Mouse (Mus musculus): Measurements from ENCODE around the gene Ripply1. TPM values are rescaled to one million over a fixed set of nuclear protein-coding genes. Genes with fewer than 3 reads are reported as not detected.

Gene Ripply1
- polyA plus RNA-seq (2014; fragmentation: Nextera tagmentation; extraction: Ambion mirVana) = not detected in 2 replicates

- Histone ChIP-seq H3K9me3 (ENCODE audit: control insufficient read depth, low read length) (no peaks in the 10 kb centered on the region), H3K27me3 (ENCODE audit: control insufficient read depth, insufficient read depth, low read length) (peaks cover 18% of the 10 kb centered on the region), H3K4me2 (replicated peaks) (no peak within 1 kb of the TSS), H3K4me3 (replicated peaks; ENCODE audit: low read length) (no peak within 1 kb of the TSS), H3K36me3 (replicated peaks; ENCODE audit: control insufficient read depth, insufficient read depth) (no peaks in the 10 kb centered on the region), H3K4me1 (replicated peaks; ENCODE audit: control insufficient read depth, insufficient read depth, low read length) (no peaks in the 10 kb centered on the region), H3K9ac (no peak within 1 kb of the TSS), H3K27ac (no peak within 1 kb of the TSS)
- 26% methylated on average over 6 of the region's 6 CpGs for WGBS
- DNase-seq (ENCODE audit: low spot score) (no peak), ATAC-seq (ENCODE audit: low FRiP score) (no peak)
These were observed at the start of gene Ripply1 for GRCm38 (mm10) chrX:139782278-139783044. Gene Ripply1, minus strand, starts transcription at chrX:139782353.

GRCm38 (mm10) chrX:139828363-139829092 lies 46.4 kb upstream of the Ripply1 start:
- H3K36me3 ChIP-seq (replicated peaks; ENCODE audit: control insufficient read depth, insufficient read depth) = no peaks in the 10 kb centered on the region; the same call in 1 of the 2 replicates
- H3K4me3 ChIP-seq (replicated peaks; ENCODE audit: low read length) = no peak overlapping the region
- ATAC-seq (ENCODE audit: low FRiP score) (no peak), DNase-seq (ENCODE audit: low spot score) (no peak)
- no peaks in the 10 kb centered on the region for H3K9me3 ChIP-seq (ENCODE audit: control insufficient read depth, low read length)
- H3K4me1 ChIP-seq (replicated peaks; ENCODE audit: control insufficient read depth, insufficient read depth, low read length) = no peaks in the 10 kb centered on the region
- H3K27me3 ChIP-seq (ENCODE audit: control insufficient read depth, insufficient read depth, low read length) = no peaks in the 10 kb centered on the region; the same call in 1 of the 2 replicates
- H3K9ac ChIP-seq = no peak overlapping the region
- no peak overlapping the region for H3K27ac ChIP-seq
- 88% methylated on average over 6 of the region's 6 CpGs for WGBS
- no peak overlapping the region for H3K4me2 ChIP-seq (replicated peaks)

- H3K4me3 ChIP-seq (replicated peaks; ENCODE audit: low read length) = no peak overlapping the region
- WGBS = 84% methylated on average over 4 of the region's 4 CpGs
- H3K27ac ChIP-seq = no peak overlapping the region
- no peaks in the 10 kb centered on the region; the same call in 1 of the 2 replicates for H3K36me3 ChIP-seq (replicated peaks; ENCODE audit: control insufficient read depth, insufficient read depth)
- H3K4me2 ChIP-seq (replicated peaks) = no peak overlapping the region
- DNase-seq (ENCODE audit: low spot score) (no peak), ATAC-seq (ENCODE audit: low FRiP score) (no peak)
- H3K9me3 ChIP-seq (ENCODE audit: control insufficient read depth, low read length) = no peaks in the 10 kb centered on the region
- H3K9ac ChIP-seq = no peak overlapping the region
- no peaks in the 10 kb centered on the region; the same call in 1 of the 2 replicates for H3K27me3 ChIP-seq (ENCODE audit: control insufficient read depth, insufficient read depth, low read length)
- no peaks in the 10 kb centered on the region for H3K4me1 ChIP-seq (replicated peaks; ENCODE audit: control insufficient read depth, insufficient read depth, low read length)
These were observed 44.8 kb upstream of the Ripply1 start for GRCm38 (mm10) chrX:139826926-139827325.

GRCm38 (mm10) chrX:139825402-139825801 lies 43.2 kb upstream of the Ripply1 start:
- WGBS = 94% methylated on average over 1 of the region's 1 CpGs

GRCm38 (mm10) chrX:139815201-139815600 lies 33.0 kb upstream of the Ripply1 start:
- WGBS = 90% methylated on average over 5 of the region's 5 CpGs
- no peak overlapping the region for H3K4me2 ChIP-seq (replicated peaks)

More at GRCm38 (mm10) chrX:139825402-139825801, 43.2 kb upstream of the Ripply1 start:
- DNase-seq (ENCODE audit: low spot score) (no peak), ATAC-seq (ENCODE audit: low FRiP score) (no peak)
- Histone ChIP-seq H3K9me3 (ENCODE audit: control insufficient read depth, low read length) (no peaks in the 10 kb centered on the region), H3K36me3 (replicated peaks; ENCODE audit: control insufficient read depth, insufficient read depth) (no peaks in the 10 kb centered on the region), H3K9ac (no peak overlapping the region), H3K4me2 (replicated peaks) (no peak overlapping the region), H3K4me3 (replicated peaks; ENCODE audit: low read length) (no peak overlapping the region), H3K4me1 (replicated peaks; ENCODE audit: control insufficient read depth, insufficient read depth, low read length) (no peaks in the 10 kb centered on the region), H3K27me3 (ENCODE audit: control insufficient read depth, insufficient read depth, low read length) (no peaks in the 10 kb centered on the region; the same call in 1 of the 2 replicates), H3K27ac (no peak overlapping the region)

GRCm38 (mm10) chrX:139814018-139814635 lies 32.0 kb upstream of the Ripply1 start:
- ATAC-seq (ENCODE audit: low FRiP score) = no peak
- WGBS = 95% methylated on average over 8 of the region's 8 CpGs
- Histone ChIP-seq H3K27me3 (ENCODE audit: control insufficient read depth, insufficient read depth, low read length) (peaks cover 17% of the 10 kb centered on the region; the same call in 1 of the 2 replicates), H3K36me3 (replicated peaks; ENCODE audit: control insufficient read depth, insufficient read depth) (no peaks in the 10 kb centered on the region), H3K4me1 (replicated peaks; ENCODE audit: control insufficient read depth, insufficient read depth, low read length) (no peaks in the 10 kb centered on the region), H3K9ac (no peak overlapping the region), H3K4me2 (replicated peaks) (no peak overlapping the region), H3K27ac (no peak overlapping the region), H3K4me3 (replicated peaks; ENCODE audit: low read length) (no peak overlapping the region), H3K9me3 (ENCODE audit: control insufficient read depth, low read length) (no peaks in the 10 kb centered on the region)
- no peak for DNase-seq (ENCODE audit: low spot score)

More at GRCm38 (mm10) chrX:139815201-139815600, 33.0 kb upstream of the Ripply1 start:
- Histone ChIP-seq H3K4me1 (replicated peaks; ENCODE audit: control insufficient read depth, insufficient read depth, low read length) (no peaks in the 10 kb centered on the region), H3K9me3 (ENCODE audit: control insufficient read depth, low read length) (no peaks in the 10 kb centered on the region), H3K9ac (no peak overlapping the region), H3K27ac (no peak overlapping the region), H3K36me3 (replicated peaks; ENCODE audit: control insufficient read depth, insufficient read depth) (no peaks in the 10 kb centered on the region), H3K27me3 (ENCODE audit: control insufficient read depth, insufficient read depth, low read length) (peaks cover 14% of the 10 kb centered on the region; the same call in 1 of the 2 replicates), H3K4me3 (replicated peaks; ENCODE audit: low read length) (no peak overlapping the region)
- ATAC-seq (ENCODE audit: low FRiP score) = no peak
- DNase-seq (ENCODE audit: low spot score) = no peak

- Histone ChIP-seq H3K4me1 (replicated peaks; ENCODE audit: control insufficient read depth, insufficient read depth, low read length) (no peaks in the 10 kb centered on the region), H3K4me3 (replicated peaks; ENCODE audit: low read length) (no peak overlapping the region), H3K4me2 (replicated peaks) (no peak overlapping the region), H3K9ac (no peak overlapping the region), H3K27ac (no peak overlapping the region), H3K9me3 (ENCODE audit: control insufficient read depth, low read length) (no peaks in the 10 kb centered on the region), H3K36me3 (replicated peaks; ENCODE audit: control insufficient read depth, insufficient read depth) (no peaks in the 10 kb centered on the region), H3K27me3 (ENCODE audit: control insufficient read depth, insufficient read depth, low read length) (peaks cover 17% of the 10 kb centered on the region; the same call in 1 of the 2 replicates)
- DNase-seq (ENCODE audit: low spot score) (no peak), ATAC-seq (ENCODE audit: low FRiP score) (no peak)
- WGBS = 66% methylated on average over 9 of the region's 9 CpGs
These were observed 31.3 kb upstream of the Ripply1 start for GRCm38 (mm10) chrX:139813299-139814002.

- Histone ChIP-seq H3K27ac (no peak overlapping the region), H3K4me1 (replicated peaks; ENCODE audit: control insufficient read depth, insufficient read depth, low read length) (no peaks in the 10 kb centered on the region), H3K4me2 (replicated peaks) (no peak overlapping the region), H3K9ac (no peak overlapping the region), H3K36me3 (replicated peaks; ENCODE audit: control insufficient read depth, insufficient read depth) (no peaks in the 10 kb centered on the region), H3K4me3 (replicated peaks; ENCODE audit: low read length) (no peak overlapping the region), H3K9me3 (ENCODE audit: control insufficient read depth, low read length) (no peaks in the 10 kb centered on the region), H3K27me3 (ENCODE audit: control insufficient read depth, insufficient read depth, low read length) (peaks cover 17% of the 10 kb centered on the region; the same call in 1 of the 2 replicates)
- ATAC-seq (ENCODE audit: low FRiP score) (no peak), DNase-seq (ENCODE audit: low spot score) (no peak)
- WGBS = 66% methylated on average over 3 of the region's 3 CpGs
These were observed 30.6 kb upstream of the Ripply1 start for GRCm38 (mm10) chrX:139812636-139813298.
